Mouse (Mus musculus): ENCODE measurements around the gene Thap3. TPM values are rescaled to one million over a fixed set of nuclear protein-coding genes. Genes with fewer than 3 reads are reported as not detected.

Gene Thap3
- polyA plus RNA-seq, 1 experiment from 2014 or later = 29.5 TPM

DNA sequence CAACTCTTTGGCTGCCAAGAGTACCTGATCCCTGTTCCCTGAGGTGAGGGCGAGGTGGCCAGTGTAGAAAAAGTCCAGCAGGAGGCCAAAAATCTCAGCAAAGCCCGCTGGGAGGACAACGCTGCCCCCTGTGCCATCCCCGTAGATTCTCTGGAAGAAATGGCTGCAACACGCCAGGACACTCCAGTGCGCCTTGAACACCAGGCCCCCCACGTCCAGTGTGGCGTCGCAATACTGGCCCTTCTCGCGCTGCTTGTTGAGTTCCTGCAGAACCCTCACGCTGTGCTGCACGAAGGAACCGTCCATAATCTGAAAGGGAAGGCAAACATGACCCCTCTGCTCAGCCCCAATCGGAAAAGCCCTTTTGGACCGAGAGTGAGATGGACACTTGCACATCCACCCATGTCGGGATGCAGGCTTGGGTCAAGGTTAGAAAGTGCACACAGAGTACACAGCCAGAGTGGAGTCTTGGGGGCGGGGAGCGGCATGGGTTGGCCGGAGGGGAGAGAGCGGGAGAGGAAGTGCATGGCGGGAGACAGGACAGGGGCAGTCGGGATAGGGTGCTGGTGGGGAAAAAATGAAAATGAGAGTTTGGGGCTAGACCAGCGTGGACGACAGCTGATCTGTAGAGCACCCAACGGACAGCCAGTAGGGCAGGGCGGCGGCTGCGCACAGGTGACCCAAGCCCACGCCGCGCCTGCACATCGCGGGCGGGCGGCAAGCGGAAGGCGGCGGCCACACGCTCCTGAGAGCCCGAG lies 38.1 kb upstream of the Thap3 start:
- Histone ChIP-seq H3K36me3 (ENCODE audit: control insufficient read depth, insufficient read depth, low read length) (peaks cover 3% of the 10 kb centered on the region; the same call in 1 of the 2 replicates), H3K4me1 (ENCODE audit: control insufficient read depth, insufficient read depth, low read length) (peaks cover 27% of the 10 kb centered on the region), H3K4me3 (ENCODE audit: low read depth, low read length) (peak overlapping the region; percentile 72), H3K27me3 (ENCODE audit: control insufficient read depth, insufficient read depth, low read length) (no peaks in the 10 kb centered on the region), H3K9me3 (ENCODE audit: control insufficient read depth, low read length) (no peaks in the 10 kb centered on the region), H3K9ac (ENCODE audit: low read length) (peak overlapping the region; percentile 81), H3K27ac (replicated peaks; ENCODE audit: low read depth, low read length) (no peak overlapping the region), H3K4me2 (ENCODE audit: low read depth, severe bottlenecking) (peak overlapping the region; percentile 83)
- 5% methylated on average over 41 of the region's 41 CpGs for WGBS
- peak; percentile 46; the same call in 1 of the 2 replicates for ATAC-seq (ENCODE audit: insufficient number of reproducible peaks, low FRiP score, low TSS enrichment, low read depth)
- DNase-seq (ENCODE audit: low spot score) = peak; percentile 43

DNA sequence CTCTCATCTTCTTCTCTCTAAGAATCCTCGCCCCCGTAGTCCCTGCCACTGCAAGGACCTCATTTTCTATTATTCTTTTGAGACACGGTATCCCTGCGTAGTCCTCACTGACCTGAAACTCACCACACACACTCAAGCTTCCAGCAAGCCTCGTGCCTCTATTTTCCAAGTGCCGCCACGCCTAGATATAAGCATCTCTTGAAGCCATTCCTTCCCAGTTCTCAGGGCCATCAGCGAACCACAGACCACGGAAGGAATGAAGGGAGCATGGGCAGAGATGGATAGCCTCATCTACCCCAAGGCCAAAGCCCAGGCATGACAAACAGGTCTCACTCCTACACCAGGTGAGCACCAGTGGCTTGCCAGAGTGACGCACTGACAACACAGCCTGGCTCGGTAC lies 35.7 kb upstream of the Thap3 start:
- no peaks in the 10 kb centered on the region for H3K27me3 ChIP-seq (ENCODE audit: control insufficient read depth, insufficient read depth, low read length)
- H3K4me3 ChIP-seq (ENCODE audit: low read depth, low read length) = no peak overlapping the region
- peaks cover 17% of the 10 kb centered on the region for H3K36me3 ChIP-seq (ENCODE audit: control insufficient read depth, insufficient read depth, low read length)
- peaks cover 27% of the 10 kb centered on the region for H3K4me1 ChIP-seq (ENCODE audit: control insufficient read depth, insufficient read depth, low read length)
- H3K27ac ChIP-seq (replicated peaks; ENCODE audit: low read depth, low read length) = no peak overlapping the region
- WGBS = 91% methylated on average over 11 of the region's 11 CpGs
- H3K4me2 ChIP-seq (ENCODE audit: low read depth, severe bottlenecking) = no peak overlapping the region
- ATAC-seq (ENCODE audit: insufficient number of reproducible peaks, low FRiP score, low TSS enrichment, low read depth) = no peak
- H3K9me3 ChIP-seq (ENCODE audit: control insufficient read depth, low read length) = no peaks in the 10 kb centered on the region
- no peak overlapping the region for H3K9ac ChIP-seq (ENCODE audit: low read length)
- DNase-seq (ENCODE audit: low spot score) = no peak

DNA sequence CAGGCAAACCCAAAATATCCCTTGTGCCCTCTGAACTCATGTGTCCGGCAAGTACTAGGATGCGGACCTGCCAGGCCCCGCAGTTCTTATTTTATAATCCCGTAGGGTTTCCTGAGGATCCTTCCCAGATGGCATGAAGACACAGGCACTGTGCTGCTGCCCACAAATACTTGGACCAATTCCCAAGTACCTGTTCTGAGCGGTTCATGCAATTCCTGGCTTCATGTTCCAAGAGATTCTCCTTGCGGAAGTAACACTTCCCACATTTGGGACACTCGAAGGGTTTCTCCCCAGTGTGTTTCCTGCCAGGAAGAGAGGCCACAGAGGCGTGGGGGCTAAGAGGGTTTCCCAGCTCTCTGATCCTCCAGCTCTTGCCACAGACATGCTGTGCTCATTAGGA lies 33.7 kb upstream of the Thap3 start:
- Histone ChIP-seq H3K9ac (ENCODE audit: low read length) (no peak overlapping the region), H3K9me3 (ENCODE audit: control insufficient read depth, low read length) (no peaks in the 10 kb centered on the region), H3K27ac (replicated peaks; ENCODE audit: low read depth, low read length) (no peak overlapping the region), H3K36me3 (ENCODE audit: control insufficient read depth, insufficient read depth, low read length) (peaks cover 22% of the 10 kb centered on the region), H3K4me1 (ENCODE audit: control insufficient read depth, insufficient read depth, low read length) (peaks cover 16% of the 10 kb centered on the region), H3K4me3 (ENCODE audit: low read depth, low read length) (no peak overlapping the region), H3K4me2 (ENCODE audit: low read depth, severe bottlenecking) (no peak overlapping the region), H3K27me3 (ENCODE audit: control insufficient read depth, insufficient read depth, low read length) (no peaks in the 10 kb centered on the region)
- WGBS = 92% methylated on average over 8 of the region's 8 CpGs
- ATAC-seq (ENCODE audit: insufficient number of reproducible peaks, low FRiP score, low TSS enrichment, low read depth) (no peak), DNase-seq (ENCODE audit: low spot score) (no peak)

DNA sequence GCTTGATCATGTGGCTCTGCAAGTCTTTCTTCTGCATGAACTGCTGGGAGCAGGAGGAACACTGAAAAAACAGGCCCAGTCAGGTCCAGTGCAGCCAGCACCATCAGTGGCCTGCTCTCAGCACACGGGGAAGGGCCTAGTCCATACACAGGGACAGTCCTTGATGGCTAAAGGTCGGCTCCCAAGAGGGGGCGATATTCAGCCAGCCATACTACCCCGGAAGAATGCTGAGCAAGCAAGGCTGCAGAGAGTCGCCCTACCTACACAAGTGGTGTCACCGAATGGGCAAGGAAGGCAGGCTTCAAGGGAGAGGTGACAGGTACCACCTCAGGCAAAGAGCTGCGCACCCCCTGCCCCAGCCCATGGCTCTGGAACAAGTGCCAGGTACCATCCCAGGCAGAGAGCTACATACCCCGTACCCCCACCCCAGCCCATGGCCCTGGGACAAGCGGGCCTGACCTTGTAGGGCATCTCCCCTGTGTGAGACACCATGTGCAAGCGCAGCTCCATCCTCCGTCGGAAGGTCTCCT lies 32.8 kb upstream of the Thap3 start:
- no peak for DNase-seq (ENCODE audit: low spot score)
- peak; percentile 37; the same call in 1 of the 2 replicates for ATAC-seq (ENCODE audit: insufficient number of reproducible peaks, low FRiP score, low TSS enrichment, low read depth)
- no peaks in the 10 kb centered on the region for H3K27me3 ChIP-seq (ENCODE audit: control insufficient read depth, insufficient read depth, low read length)
- peak overlapping the region; percentile 5; the same call in 1 of the 2 replicates for H3K4me3 ChIP-seq (ENCODE audit: low read depth, low read length)
- no peaks in the 10 kb centered on the region for H3K9me3 ChIP-seq (ENCODE audit: control insufficient read depth, low read length)
- peaks cover 13% of the 10 kb centered on the region for H3K4me1 ChIP-seq (ENCODE audit: control insufficient read depth, insufficient read depth, low read length)
- WGBS = 80% methylated on average over 12 of the region's 12 CpGs
- no peak overlapping the region for H3K4me2 ChIP-seq (ENCODE audit: low read depth, severe bottlenecking)
- no peak overlapping the region for H3K9ac ChIP-seq (ENCODE audit: low read length)
- peaks cover 22% of the 10 kb centered on the region for H3K36me3 ChIP-seq (ENCODE audit: control insufficient read depth, insufficient read depth, low read length)
- no peak overlapping the region for H3K27ac ChIP-seq (replicated peaks; ENCODE audit: low read depth, low read length)

DNA sequence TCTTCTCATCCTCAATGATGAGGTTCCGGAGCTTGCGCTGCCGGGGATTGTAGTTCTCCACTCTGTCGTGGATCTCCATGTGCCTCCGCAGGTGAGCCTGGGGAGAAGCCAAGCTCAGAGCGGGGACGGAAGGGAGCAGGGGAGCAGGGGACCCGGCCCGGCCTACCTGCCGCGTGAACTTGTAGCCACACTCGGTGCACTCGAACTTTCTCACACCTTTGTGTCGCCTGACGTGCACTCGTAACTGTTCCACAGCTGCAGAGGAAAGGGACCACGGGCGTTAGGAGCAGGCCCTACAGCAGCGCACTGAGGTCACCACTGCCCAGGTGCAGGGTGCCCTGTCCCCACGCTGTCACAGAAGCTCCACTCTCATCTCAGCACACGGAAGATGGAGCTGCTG lies 31.2 kb upstream of the Thap3 start:
- no peaks in the 10 kb centered on the region for H3K27me3 ChIP-seq (ENCODE audit: control insufficient read depth, insufficient read depth, low read length)
- no peak overlapping the region for H3K4me2 ChIP-seq (ENCODE audit: low read depth, severe bottlenecking)
- no peaks in the 10 kb centered on the region for H3K9me3 ChIP-seq (ENCODE audit: control insufficient read depth, low read length)
- WGBS = 92% methylated on average over 21 of the region's 21 CpGs
- no peak overlapping the region for H3K4me3 ChIP-seq (ENCODE audit: low read depth, low read length)
- no peak for ATAC-seq (ENCODE audit: insufficient number of reproducible peaks, low FRiP score, low TSS enrichment, low read depth)
- no peak for DNase-seq (ENCODE audit: low spot score)
- H3K4me1 ChIP-seq (ENCODE audit: control insufficient read depth, insufficient read depth, low read length) = no peaks in the 10 kb centered on the region
- no peak overlapping the region for H3K9ac ChIP-seq (ENCODE audit: low read length)
- no peak overlapping the region for H3K27ac ChIP-seq (replicated peaks; ENCODE audit: low read depth, low read length)
- H3K36me3 ChIP-seq (ENCODE audit: control insufficient read depth, insufficient read depth, low read length) = peaks cover 25% of the 10 kb centered on the region

DNA sequence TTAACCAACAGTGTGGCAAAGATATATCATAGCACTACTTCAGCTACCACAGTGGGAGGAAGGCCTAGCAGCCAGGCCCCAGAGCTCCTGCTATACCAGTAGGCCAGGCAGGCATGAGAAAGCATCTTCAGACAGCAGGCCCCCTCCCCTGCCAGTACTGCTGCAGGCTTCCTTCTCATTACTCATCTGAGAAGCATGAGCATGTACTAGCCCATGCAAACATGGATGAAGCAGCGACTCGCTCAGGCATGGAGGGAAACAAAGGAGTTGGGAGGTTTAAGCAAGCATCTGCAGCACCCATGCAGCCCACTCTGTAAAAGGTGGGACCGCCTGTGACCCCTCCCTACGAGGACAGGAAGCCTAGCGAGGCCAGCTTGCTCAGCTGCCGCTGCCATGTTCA lies 30.3 kb upstream of the Thap3 start:
- Histone ChIP-seq H3K4me1 (ENCODE audit: control insufficient read depth, insufficient read depth, low read length) (no peaks in the 10 kb centered on the region), H3K9me3 (ENCODE audit: control insufficient read depth, low read length) (no peaks in the 10 kb centered on the region), H3K4me3 (ENCODE audit: low read depth, low read length) (no peak overlapping the region), H3K9ac (ENCODE audit: low read length) (no peak overlapping the region), H3K4me2 (ENCODE audit: low read depth, severe bottlenecking) (no peak overlapping the region), H3K27me3 (ENCODE audit: control insufficient read depth, insufficient read depth, low read length) (no peaks in the 10 kb centered on the region), H3K27ac (replicated peaks; ENCODE audit: low read depth, low read length) (no peak overlapping the region), H3K36me3 (ENCODE audit: control insufficient read depth, insufficient read depth, low read length) (peaks cover 27% of the 10 kb centered on the region)
- 84% methylated on average over 6 of the region's 6 CpGs for WGBS
- DNase-seq (ENCODE audit: low spot score) (no peak), ATAC-seq (ENCODE audit: insufficient number of reproducible peaks, low FRiP score, low TSS enrichment, low read depth) (no peak)

DNA sequence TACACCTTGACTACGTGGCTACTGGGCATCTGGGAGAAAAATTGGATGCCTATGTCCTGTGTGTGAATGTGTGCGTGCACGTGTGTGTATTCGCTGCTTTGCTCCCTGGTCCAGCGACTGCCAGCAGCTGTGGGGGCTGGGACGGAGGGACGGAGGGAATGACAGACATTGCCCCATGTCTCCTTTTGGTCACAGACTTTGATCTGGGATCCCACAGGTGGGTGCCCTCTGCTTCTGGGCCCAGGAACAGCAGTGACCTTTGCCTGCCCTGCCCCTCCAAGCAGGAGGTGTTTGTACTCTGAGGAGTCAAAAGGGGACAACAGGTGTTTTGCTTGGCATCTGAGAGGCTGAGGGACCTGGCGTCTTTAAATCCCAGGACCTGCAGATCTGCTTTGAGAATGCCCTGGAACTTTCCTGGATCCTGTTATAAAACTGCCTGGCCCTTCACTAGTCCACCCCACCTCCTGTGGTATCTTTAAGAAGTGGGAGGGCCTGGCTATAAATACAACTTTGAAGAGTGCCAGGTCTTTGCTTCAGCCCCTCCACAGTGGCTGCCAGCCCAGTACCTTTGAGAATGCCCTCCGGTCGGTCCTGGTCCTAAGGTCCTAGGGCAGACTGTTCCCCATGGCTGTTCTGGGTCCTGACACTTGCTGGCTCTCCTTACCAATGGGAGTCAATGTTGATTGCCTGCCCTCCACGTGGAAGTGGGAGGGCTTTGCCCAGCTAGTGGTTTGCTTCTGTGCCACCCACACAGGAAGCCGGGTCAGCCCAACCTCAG lies 24.4 kb upstream of the Thap3 start:
- H3K27ac ChIP-seq (replicated peaks; ENCODE audit: low read depth, low read length) = no peak overlapping the region
- H3K9ac ChIP-seq (ENCODE audit: low read length) = no peak overlapping the region
- H3K36me3 ChIP-seq (ENCODE audit: control insufficient read depth, insufficient read depth, low read length) = peaks cover 5% of the 10 kb centered on the region; the same call in 1 of the 2 replicates
- H3K4me3 ChIP-seq (ENCODE audit: low read depth, low read length) = no peak overlapping the region
- no peak overlapping the region for H3K4me2 ChIP-seq (ENCODE audit: low read depth, severe bottlenecking)
- peaks cover 15% of the 10 kb centered on the region for H3K4me1 ChIP-seq (ENCODE audit: control insufficient read depth, insufficient read depth, low read length)
- 86% methylated on average over 12 of the region's 12 CpGs for WGBS
- H3K27me3 ChIP-seq (ENCODE audit: control insufficient read depth, insufficient read depth, low read length) = no peaks in the 10 kb centered on the region
- no peak for DNase-seq (ENCODE audit: low spot score)
- H3K9me3 ChIP-seq (ENCODE audit: control insufficient read depth, low read length) = no peaks in the 10 kb centered on the region
- no peak for ATAC-seq (ENCODE audit: insufficient number of reproducible peaks, low FRiP score, low TSS enrichment, low read depth)

DNA sequence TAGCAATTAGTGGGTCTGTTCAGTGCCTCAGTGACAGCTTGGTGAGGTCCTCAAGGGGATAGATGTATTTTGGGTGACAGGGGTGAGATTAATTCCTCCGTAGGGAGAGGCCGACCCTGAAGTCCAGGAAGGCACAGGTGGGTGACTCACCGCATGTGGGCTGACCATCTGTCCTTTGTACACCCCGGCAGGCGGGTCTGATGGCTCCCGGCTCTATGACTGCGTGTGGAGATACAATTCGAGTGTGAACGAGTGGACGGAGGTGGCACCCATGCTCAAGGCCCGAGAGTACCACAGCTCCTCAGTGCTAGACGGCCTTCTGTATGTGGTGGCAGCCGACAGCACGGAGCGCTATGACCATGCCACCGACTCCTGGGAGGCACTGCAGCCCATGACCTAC lies 23.3 kb upstream of the Thap3 start:
- Histone ChIP-seq H3K36me3 (ENCODE audit: control insufficient read depth, insufficient read depth, low read length) (peaks cover 5% of the 10 kb centered on the region; the same call in 1 of the 2 replicates), H3K9me3 (ENCODE audit: control insufficient read depth, low read length) (no peaks in the 10 kb centered on the region), H3K4me2 (ENCODE audit: low read depth, severe bottlenecking) (0 out of 2 replicates have a peak overlapping the region, but pooled peaks have one; percentile 0), H3K4me1 (ENCODE audit: control insufficient read depth, insufficient read depth, low read length) (peaks cover 25% of the 10 kb centered on the region), H3K9ac (ENCODE audit: low read length) (no peak overlapping the region), H3K27ac (replicated peaks; ENCODE audit: low read depth, low read length) (no peak overlapping the region), H3K27me3 (ENCODE audit: control insufficient read depth, insufficient read depth, low read length) (0 out of 2 replicates have a peak, but pooled peaks cover 3% of the 10 kb centered on the region), H3K4me3 (ENCODE audit: low read depth, low read length) (no peak overlapping the region)
- ATAC-seq (ENCODE audit: insufficient number of reproducible peaks, low FRiP score, low TSS enrichment, low read depth) (no peak), DNase-seq (ENCODE audit: low spot score) (no peak)
- WGBS = 93% methylated on average over 16 of the region's 16 CpGs

Data from limb, embryonic 11.5 days (tissue).